Mouse (Mus musculus): ENCODE results near the gene Ccni. TPM values are rescaled to one million over a fixed set of nuclear protein-coding genes. Genes with fewer than 3 reads are reported as not detected.

Gene Ccni
- polyA plus RNA-seq (2015; fragmentation: Nextera tagmentation; extraction: Ambion mirVana) = 104 and 128 TPM in 2 replicates

DNA sequence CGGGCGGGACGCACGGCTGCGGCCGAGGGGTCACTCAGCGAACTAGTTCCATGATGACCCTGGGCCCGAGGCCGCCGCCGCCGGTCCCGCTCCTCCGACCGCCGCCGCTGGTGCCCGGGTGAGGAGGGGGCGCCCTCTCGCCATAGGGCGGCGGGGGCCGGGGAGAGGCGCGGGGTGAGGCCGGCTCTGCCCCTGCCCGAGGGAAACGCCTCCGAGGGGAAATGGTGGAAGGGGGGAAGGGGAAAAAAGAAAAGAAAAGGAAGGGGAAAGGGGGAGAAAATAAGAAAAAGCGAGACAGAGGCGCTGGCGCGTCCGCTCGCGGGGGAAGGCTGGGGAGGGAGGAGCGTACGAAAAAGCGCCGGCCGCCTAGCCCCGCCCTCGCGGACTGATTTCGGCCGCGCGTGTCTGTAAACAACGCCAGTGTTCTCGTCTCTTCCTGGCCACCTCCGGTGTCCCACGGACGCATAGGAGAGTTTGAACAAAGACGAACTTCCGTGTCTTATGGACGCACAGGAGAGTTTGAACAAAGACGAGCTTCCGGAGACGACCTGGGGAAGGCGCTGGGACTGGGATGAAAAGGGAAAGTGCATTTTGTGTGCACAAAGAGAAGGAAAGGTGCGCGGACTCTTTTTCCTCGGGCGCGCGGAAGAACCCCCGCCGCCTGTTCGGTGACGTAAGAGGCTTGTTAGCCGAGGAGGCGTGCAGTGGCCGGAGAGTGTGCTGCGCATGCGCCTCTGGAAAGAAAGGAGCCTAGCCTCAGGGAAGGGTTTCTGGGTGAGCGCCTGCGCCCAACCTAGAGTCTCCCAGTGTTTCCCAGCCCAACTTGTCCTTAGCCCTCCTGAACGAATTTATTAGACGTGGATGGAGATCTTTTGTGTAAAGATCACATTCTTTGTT is at the start of gene Ccni, which contains the start of gene 2010109A12Rik:
Gene Ccni (minus strand): TSS at position 387 of the 897 bp plus-strand sequence.
Gene 2010109A12Rik (plus strand): TSS at position 410 of the 897 bp plus-strand sequence.
- DNase-seq (ENCODE audit: low spot score) = peak; percentile 97

DNA sequence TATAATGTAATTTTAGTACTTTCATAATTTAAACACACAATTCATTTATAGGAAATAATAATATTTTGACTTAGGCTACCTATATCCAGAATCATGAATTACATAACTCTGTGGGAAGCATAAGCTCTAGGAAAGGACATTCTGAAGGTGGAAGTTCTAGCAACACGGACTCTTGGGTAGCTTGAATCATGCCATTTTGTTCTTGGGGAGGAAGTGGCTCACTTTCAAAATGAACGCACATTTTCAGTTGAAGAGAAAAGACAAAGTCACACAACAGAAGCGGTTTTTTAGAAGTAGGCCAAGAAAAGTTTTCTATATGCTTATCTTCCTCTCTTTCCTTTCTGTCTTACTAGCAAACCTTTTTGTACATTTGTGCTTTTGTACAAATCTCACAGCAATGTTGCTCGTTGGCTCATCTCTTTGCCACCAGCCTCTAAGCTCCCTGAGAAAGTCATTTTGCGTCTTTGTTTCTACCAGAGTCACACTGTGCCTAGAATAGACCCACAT is 49.5 kb upstream of the Ccni start:
- peak; percentile 43 for DNase-seq (ENCODE audit: low spot score)

DNA sequence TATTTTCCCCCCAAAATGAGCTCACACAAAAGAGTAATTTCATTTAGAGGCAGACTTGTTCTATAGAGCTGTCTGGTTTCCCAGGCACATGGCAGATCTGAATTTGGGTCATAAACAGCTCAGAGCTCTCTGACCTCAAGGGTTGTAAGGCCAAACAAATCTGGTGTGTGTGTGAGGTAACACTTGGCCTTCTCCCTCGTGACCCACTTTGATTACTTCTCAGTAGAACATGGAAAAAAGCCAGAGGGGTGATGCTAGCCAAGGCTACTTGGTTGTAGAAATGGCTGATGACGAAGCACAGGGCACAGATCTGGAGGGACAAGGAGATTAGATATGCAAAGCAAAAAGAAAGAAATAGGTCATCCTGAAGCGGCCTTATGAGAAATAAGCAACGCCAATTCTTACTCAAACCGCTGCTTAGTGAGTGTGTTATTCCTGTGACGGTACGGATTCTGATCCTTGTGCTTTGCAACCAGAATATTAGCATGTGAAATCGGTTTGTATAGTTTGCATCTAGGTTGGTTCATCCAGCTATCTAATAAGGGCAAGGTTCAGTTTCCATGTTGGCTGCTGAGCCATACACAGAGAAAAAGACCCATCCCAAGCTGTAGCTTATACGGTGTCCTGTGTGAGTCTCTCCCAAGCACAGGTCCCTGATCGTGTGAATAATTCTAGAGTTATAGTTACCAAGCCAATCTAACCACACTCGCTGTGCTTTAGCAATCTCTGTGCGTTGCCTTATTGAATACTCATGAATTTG is 44.9 kb upstream of the Ccni start:
- no peak for DNase-seq (ENCODE audit: low spot score)

DNA sequence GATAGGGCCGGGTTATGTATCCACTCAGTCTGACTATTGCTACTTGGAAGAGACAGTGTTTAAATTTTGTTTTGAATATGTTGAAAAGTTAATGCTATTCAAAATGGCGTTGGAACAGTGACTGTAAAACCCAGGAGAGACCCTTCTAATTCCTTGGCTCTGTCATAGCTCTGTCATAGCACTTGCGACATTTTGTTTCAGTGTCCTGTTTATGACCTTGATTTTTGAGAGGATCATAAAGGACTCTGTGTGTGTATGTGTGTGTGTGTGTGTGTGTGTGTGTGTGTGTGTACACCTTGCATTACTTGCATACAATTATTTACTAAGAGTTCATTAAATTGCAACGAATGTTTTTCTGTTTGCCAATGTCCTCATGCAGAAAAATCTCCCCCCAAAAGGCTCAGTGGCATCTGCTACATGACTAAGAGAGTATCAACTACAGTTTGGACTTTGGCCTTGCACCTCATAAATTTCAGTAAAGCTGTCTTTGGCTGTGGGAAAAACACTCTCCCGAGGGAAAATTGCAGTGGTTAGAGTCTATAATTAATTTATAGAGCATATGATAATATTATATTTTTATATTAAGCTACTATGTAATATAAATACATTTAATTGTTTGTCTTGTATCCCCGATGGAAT is 43.8 kb upstream of the Ccni start:
- DNase-seq (ENCODE audit: low spot score) = no peak

DNA sequence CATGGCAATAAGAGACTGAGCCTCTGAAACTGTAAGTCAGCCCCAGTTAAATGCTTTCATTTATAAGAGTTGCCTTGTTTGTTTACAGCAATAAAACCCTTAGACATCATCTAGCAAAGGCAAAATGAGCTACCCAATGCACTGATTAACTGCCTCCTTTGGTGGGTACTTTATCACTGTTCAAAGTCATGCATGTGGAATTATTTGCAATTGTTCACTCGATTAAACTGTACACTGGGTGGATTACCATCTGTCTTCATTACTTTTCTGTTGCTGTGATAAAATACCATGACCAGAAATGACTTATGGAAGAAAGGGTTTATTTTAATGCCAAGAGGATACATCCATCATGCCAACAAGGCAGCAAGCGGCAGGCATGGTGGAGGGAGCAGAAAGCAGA is 39.0 kb upstream of the Ccni start:
- DNase-seq (ENCODE audit: low spot score) = no peak

DNA sequence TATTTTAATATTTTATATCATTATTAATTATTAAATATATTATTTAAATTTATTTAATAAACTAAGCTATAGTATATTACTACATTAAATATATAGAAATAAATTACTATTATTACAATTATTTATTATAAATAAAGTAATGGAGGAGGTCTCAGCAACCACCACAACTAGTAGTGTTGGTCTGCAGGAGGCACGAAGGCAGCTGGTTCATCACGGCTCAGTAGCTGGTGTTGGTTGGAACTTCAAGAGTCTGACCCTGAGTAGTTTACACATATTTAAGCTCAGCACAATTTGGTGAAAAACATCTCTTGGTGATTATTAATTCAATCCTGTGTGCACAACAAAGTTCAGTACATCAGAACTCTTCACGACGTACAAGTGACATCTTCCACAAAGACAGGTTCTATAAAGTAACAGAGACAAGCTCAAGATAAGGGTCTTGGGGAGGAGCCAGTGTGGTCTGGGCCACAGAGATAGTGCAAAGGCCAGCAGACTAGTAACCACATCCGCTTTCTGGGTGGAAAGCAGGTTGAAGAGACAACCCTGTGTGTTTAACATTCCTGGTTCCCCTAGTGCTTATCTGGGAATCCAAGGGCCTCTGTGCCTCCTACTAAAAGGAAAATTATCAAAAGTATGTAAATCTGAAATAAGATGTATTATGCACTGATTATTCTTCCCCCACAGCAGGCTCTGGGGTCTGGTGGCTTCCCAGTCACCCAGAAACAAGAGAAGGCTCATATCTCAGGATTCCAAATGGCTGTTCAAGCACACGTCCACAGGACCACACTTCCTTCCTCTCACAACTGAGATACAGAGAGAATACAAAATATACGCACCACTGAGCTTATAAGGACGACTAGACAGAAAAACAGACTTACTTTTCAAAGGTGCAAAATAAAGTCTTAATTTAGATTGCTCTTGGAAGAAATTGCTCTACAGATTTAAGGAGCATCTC is 33.6 kb upstream of the Ccni start:
- DNase-seq (ENCODE audit: low spot score) = peak; percentile 16

DNA sequence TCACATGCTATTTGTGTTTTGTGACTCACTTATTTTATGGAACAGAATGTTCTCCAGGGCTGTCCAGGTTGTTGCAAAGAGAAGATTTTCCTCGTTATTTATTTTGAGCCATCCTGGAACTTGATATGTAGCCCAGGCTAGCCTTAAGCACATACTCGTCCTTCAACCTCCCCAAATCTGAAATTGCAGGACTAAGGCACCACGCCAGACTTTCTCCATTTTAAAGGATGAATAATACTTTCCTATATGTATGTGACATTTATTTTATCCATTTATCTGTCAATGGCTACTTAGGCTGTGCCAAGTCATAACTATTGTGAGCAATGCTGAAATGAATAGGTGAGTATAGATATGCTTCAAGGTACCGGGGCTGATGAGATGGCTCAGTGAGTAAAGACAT is 30.2 kb upstream of the Ccni start:
- DNase-seq (ENCODE audit: low spot score) = no peak

DNA sequence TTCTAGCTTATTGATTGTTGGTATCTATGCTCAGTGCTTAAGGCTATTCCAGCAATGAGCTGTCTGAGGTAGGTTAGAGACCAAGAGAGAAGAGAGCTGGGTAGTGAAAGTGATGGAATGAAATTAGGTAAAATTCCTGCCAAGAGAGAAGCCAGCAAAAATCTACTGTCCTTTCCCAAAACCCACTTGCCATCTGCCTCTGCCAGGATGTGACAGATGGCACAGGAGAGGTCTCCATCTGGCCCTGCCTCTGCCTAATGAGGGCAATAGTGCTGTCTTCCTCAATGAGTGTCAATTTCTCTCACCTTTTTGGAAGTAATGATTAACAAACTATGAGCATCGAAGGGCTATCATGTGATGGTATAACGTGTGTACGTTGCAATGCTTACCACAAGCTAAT is 29.6 kb upstream of the Ccni start:
- DNase-seq (ENCODE audit: low spot score) = no peak

DNA sequence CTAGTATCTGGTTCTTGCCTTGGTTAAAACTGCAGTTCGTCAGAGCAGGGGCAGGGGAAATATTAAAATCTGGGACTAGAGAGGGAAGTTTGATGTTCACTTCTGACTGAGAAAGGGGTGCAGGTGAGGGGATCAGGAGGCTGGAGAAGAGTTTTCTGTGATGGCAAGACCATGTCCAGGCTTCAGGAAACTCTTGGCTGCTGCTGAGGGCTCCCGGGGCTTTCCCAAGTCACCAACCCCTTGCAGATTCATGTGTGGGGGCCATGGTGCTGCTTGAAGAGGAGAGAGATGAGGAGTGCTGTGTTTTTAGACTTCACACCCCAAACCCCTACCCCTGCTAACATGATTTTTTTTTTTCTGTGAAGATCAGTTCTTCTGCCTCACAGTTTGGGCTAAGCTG is 28.3 kb upstream of the Ccni start:
- DNase-seq (ENCODE audit: low spot score) = no peak

DNA sequence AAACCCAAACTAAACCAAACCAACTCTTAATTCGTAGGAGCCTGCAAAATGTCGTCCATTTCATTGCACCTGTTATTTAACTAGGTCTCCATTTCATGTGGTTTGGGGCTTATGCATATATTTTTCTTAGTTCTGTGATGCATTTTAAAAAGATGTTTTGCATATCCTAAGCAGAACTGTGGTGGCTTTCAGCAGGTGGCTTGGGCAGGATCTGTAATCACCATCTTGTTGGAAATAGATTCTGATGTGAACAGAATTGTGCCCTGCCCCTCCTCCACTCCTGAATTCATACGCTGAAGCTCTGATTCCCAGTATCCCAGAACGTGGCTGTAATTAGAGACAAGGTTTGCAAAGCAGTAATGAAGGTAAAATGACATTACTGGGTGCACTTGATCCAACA is 27.8 kb upstream of the Ccni start:
- DNase-seq (ENCODE audit: low spot score) = peak; percentile 70

DNA sequence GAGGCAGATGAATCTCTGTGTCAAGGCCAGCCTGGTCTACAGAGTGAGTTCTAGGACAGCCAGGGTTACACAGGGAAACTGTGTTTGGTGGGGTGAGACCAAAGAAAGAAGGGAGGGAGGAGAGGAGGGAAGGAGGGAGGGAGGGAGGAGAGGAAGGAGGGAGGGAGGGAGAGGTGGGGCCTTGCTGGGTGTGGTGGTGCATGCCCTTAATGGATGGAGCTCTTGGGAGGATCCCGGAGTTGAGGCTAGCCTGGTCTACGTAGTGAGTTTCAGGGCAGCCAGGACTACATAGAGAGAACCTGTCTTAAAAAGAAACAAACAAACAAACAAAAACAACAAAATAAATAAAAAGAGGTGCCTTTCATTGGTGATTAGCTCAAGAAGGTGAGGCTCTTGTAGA is 26.5 kb upstream of the Ccni start:
- no peak for DNase-seq (ENCODE audit: low spot score)

DNA sequence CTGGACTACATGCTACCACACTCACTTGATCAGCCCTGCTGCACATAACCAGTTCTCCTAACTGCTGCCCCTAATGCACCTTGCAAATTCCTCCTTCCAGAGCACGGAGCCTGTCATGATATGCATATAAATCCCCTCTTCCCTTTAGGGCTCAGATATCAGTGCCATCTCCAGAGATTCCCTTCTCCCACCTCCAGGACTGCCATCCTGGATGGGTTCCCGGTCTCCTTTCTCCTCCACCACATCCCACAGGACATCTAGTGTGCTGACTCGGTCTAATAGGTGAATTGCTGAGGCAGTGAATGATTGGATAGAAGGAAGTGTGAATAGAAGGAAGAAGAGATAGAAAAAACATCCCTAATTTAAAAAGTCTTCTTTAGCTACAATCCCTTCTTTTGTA is 25.4 kb upstream of the Ccni start:
- DNase-seq (ENCODE audit: low spot score) = no peak

DNA sequence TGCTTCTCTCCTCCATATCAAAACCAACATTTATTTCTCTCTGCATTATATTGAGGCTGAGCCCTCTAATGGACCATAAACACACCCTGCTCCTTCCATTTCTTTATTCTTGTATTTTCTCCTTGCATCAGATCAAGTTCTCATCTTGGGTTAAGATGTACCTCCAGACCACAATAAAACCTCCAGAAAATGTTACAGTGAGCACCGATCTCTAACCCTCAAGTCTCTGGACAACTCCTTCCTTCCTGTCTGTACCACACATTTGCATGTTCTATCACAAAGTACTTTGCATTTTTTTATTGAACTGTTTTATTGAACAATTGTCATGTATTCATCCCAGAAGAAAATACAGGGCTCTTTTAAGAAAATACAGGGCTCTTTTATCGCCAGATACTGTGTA is 23.2 kb upstream of the Ccni start:
- DNase-seq (ENCODE audit: low spot score) = no peak

DNA sequence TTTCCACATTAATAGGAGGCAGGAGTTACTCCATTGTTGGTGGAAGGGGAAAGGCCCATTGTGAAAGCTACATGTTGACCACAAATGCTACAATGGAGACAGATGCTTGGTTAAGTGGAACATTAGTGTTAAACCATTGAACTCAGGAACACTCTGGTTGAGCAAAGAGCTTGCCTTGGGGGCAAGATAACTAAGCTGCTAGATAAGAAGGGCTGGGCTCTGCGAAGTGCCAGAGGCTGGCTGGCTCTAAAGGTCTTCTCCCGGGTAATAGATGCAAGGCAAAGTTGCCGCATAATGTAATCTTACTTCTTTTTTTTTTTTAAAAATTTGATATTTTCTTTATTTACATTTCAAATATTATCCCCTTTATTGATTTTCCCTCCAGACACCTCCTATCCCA is 20.9 kb upstream of the Ccni start:
- no peak for DNase-seq (ENCODE audit: low spot score)

DNA sequence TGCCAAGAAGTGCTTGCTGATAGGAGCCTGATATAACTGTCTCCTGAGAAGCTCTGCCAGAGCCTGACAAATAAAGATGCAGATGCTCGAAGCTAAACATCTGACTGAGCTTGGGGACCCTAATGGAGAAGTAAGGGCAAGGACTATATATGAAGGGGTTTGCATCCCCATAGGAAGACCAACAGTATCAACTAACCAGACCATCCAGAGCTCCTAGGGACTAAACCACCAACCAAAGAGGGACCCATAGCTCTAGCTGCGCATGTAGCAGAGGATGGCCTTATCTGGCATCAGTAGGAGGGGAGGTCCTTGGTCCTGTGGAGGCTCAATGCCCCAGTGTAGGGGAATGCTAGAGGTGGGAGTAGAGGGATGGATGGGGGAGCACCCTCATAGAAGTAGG is 18.3 kb upstream of the Ccni start:
- no peak for DNase-seq (ENCODE audit: low spot score)

DNA sequence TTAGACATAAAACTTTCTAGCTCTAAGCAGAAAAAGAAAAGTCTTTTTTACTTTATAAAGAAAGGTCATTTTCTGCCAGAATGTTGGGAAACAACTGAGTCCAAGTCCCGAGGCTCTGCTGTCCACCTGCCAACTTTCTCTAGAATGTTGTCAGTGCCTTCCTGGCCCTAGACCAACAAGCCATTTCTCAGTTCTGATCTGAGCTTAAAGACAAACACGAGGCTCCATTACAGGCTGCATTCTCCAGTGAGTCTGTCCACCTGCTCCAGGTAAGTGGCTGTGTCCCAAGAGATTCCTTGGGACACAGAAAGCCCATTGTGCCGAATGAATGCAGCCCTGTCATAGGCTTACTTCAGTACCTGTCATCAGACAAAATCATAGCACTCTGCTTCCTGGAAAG is 15.4 kb upstream of the Ccni start:
- DNase-seq (ENCODE audit: low spot score) = no peak

DNA sequence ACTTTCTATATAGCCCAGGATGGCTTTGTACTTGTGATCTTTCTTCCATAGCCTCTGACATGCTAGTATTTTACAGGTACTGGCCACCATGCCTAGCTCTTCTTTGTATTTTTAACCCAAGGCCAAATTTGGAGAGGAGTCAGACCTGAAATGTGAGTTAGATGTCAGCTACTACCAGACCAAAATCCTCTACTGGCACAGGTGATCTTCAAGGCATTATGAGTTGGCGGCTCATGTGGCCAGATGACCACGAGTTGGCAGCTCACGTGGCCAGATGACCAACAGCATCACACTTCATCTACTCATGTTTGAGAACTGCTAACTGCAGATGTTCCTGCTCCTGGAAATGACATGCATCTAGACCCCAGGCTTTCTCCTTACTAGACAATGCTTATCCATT is 12.1 kb upstream of the Ccni start:
- DNase-seq (ENCODE audit: low spot score) = no peak

DNA sequence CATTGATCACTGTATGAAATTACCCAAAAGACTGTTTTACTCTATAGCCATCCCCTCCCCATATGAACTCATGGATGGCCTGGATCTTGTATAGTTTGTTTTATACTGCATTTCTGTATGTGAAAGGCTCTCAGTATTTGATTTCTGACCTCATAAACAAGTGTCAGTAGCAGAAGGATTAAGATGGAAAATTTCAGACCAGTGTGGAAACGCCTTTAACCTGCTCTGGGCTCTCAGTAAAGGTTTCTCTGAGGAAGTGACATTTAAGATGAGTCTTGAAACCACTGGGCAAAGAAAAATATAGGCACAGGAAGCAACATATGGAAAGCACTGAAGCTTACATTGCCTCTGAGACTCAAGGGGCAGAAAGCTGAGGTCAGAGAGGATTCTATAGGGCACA is 1.3 kb upstream of the Ccni start:
- peak; percentile 7 for DNase-seq (ENCODE audit: low spot score)

DNA sequence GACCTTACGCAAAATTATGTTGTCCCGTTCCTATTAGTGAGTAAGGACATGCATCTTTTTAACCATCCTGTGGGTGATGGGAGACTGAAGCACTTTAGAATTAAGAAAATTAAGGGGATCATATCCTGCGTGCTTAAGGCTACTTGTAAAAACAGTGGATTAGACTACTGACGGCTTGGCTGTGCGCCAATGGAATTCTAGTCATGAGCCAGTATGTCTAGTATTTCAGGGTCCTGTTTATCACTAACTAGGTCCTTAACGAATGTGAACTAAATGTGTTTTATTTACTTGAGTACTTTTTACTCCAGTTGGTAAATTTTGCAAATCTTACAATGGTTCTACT is 682 bp upstream of the Ccni start:
- no peak for DNase-seq (ENCODE audit: low spot score)

DNA sequence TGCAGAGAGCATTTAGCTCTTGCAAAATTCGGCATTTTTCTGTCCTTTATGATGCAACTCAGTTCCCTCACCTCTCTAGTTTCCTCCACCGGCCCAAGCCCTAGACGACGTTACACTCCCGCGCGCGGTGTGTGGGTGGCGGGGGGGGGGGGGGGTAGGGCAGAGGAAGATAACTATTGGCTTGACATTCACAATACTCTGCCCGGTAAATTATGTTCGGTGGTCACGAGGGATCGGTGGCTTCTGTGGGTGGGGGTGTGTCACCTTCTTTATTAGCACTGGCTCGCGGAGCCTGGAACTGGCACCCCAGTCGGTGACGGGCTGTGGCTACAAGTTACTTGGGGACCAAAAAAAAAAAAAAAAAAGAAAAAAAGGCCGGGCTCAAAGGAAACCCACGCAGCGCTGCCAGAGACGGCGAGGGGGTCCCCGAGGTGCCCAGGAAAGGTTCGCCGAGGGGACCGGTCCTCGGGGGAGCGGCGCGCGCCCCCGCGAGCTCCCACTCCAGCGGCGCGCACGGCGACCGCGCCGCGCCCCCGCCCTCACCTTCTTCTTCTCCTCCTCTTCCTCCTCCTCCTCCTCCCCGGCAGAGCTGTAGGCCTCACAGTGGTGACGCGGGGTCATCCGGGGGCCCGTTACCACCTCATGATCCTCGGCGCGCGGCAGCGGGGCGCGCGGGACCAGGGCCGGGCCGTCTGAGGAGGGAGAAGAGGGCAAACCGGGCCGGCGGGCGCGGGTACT is 755 bp downstream of the Ccni start:
- DNase-seq (ENCODE audit: low spot score) = peak; percentile 72
